Comparison of ENCODE assay signal across 8 mouse cellular contexts in genomic region chr13:53007781-53008180, GRCm38 (mm10). TPM values are rescaled to one million over a fixed set of nuclear protein-coding genes. Genes with fewer than 3 reads are reported as not detected.
A peak's percentile ranks its signal among the peaks of the same experiment; 100 is the strongest.
DNase-seq lines count a peak whose midpoint lies in the region.

No protein-coding gene starts in this region.

- DNase-seq in gastrocnemius, adult 18-20 months (ENCODE audit: low spot score), result peak; percentile 39
- DNase-seq in gastrocnemius, postnatal 4 days (ENCODE audit: low spot score in 2 of 2), result no peak
- DNase-seq in MN1 (ENCODE audit: low spot score), result peak; percentile 62
- DNase-seq in cerebellum, adult 11-12 months, result peak; percentile 49
- peak; percentile 37 for DNase-seq in gastrocnemius, postnatal 10 days
- no peak for DNase-seq in spleen, adult 18-20 months
- no peak for DNase-seq in left cerebral cortex, adult 18-20 months (ENCODE audit: low spot score in 2 of 2)
- DNase-seq in kidney, postnatal 4 days, result no peak

RNA-seq across cellular contexts. Expression of gene Nfil3, which starts 26.9 kb away (rescaled TPM):
- total RNA-seq in gastrocnemius, adult 18-20 months (2021), result 10 to 100 TPM; 73.2 to 88.2 TPM
- total RNA-seq in gastrocnemius, postnatal 4 days (2021), result 10 to 100 TPM; 21.0 to 22.8 TPM
- 10 to 100 TPM; 14.8 to 18.4 TPM for total RNA-seq in gastrocnemius, postnatal 10 days (2021)
- total RNA-seq in left cerebral cortex, adult 18-20 months (2021), result 10 to 100 TPM; 20.3 to 30.0 TPM

Comparison
In these comparisons a context has a peak if more than half of its experiments do, and no peak if none do; other contexts are left out.
1. DNase-seq: peak in gastrocnemius, adult 18-20 months (single experiment), MN1 (single experiment), cerebellum, adult 11-12 months (single experiment) and gastrocnemius, postnatal 10 days (single experiment); none in gastrocnemius, postnatal 4 days (0 of 2), spleen, adult 18-20 months (0 of 2), left cerebral cortex, adult 18-20 months (0 of 2) and kidney, postnatal 4 days (0 of 2).